In the genomic region with DNA sequence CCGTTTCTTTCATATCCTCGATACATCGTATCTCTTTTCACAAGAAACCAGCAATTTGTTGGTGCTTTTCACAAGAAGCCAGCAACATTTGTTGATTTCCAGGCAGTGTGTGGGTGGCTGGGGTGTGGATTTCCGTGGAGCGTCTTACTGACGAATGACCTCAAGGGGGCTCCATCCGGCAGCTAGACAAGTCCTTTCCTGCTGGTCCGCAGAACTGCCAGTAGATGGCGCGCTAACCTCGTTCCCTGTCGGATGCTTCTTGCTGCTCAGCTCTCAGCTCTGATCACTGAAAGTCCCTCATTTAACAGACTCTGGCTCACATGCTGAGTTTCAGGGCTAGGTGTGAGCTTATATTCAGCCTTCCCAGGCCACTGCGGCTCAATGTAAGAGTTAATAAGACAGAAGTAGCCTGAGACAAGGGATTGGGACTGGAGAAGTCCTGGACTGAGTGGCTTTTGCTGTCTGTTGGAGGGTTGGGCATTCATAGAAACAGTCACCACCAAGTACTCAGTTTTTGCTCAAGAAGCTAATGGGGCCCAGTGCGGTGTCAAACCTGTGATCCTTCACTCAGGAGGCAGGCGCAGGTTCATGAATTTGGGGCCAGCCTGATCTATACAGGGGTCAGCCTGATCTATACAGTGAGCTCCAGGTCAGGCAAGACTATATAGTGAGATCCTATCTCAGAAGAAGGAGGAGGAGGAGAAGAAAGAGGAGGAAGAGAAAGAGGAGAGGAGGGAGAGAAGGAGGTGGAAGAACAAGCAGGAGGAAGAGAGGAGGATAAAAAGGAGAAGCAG, we compare ENCODE assay signal across 7 mouse cellular contexts. TPM values are rescaled to one million over a fixed set of nuclear protein-coding genes. Genes with fewer than 3 reads are reported as not detected.
A peak's percentile ranks its signal among the peaks of the same experiment; 100 is the strongest.
DNase-seq lines count a peak whose midpoint lies in the region; ATAC-seq and TF ChIP-seq lines count a peak whose summit lies in the region.

No protein-coding gene starts in this region.

- TF ChIP-seq CTCF in gastrocnemius, adult 2 months (IDR thresholded peaks at IDR 0.05), result no peak; the same call in 1 of the 2 replicates
- peak; percentile 100 for TF ChIP-seq CTCF in small intestine, adult 2 months (IDR thresholded peaks at IDR 0.05; ENCODE audit: extremely low read depth, insufficient read length, insufficient replicate concordance, low read depth, low read length)

- ATAC-seq in intestine, embryonic 15.5 days, result peak; percentile 79
- peak; percentile 58; the same call in 1 of the 2 replicates for ATAC-seq in midbrain, embryonic 12.5 days (ENCODE audit: low FRiP score, low read depth)

- 12% methylated on average over 15 of the region's 15 CpGs for WGBS in intestine, embryonic 15.5 days
- 12% methylated on average over 15 of the region's 15 CpGs for WGBS in midbrain, embryonic 12.5 days
- 11% methylated on average over 15 of the region's 15 CpGs for WGBS in small intestine, adult 2 months

- H3K36me3 ChIP-seq in intestine, embryonic 15.5 days, result no peaks in the 10 kb centered on the region
- H3K36me3 ChIP-seq in midbrain, embryonic 12.5 days, result no peaks in the 10 kb centered on the region
- H3K36me3 ChIP-seq in small intestine, adult 2 months (ENCODE audit: control insufficient read depth, insufficient read depth, low read length), result no peaks in the 10 kb centered on the region

- peak overlapping the region; percentile 47 for H3K4me3 ChIP-seq in gastrocnemius, adult 2 months
- H3K4me3 ChIP-seq in intestine, embryonic 15.5 days (replicated peaks), result no peak overlapping the region
- no peak overlapping the region for H3K4me3 ChIP-seq in midbrain, embryonic 12.5 days
- no peak overlapping the region for H3K4me3 ChIP-seq in small intestine, adult 2 months (ENCODE audit: low read depth, low read length)

- no peak overlapping the region for H3K9ac ChIP-seq in intestine, embryonic 15.5 days
- H3K9ac ChIP-seq in midbrain, embryonic 12.5 days (replicated peaks), result no peak overlapping the region

- no peak for TF ChIP-seq POLR2A in small intestine, adult 2 months (IDR thresholded peaks at IDR 0.05; ENCODE audit: low read depth, low read length)

- H3K27ac ChIP-seq in gastrocnemius, adult 2 months, result peak overlapping the region; percentile 12; the same call in 1 of the 2 replicates
- no peak overlapping the region for H3K27ac ChIP-seq in intestine, embryonic 15.5 days
- H3K27ac ChIP-seq in midbrain, embryonic 12.5 days (replicated peaks), result no peak overlapping the region
- no peak overlapping the region for H3K27ac ChIP-seq in small intestine, adult 2 months (ENCODE audit: insufficient read depth, low read depth, low read length)

- no peaks in the 10 kb centered on the region for H3K4me1 ChIP-seq in intestine, embryonic 15.5 days (replicated peaks)
- peaks cover 21% of the 10 kb centered on the region for H3K4me1 ChIP-seq in midbrain, embryonic 12.5 days
- H3K4me1 ChIP-seq in small intestine, adult 2 months (ENCODE audit: control insufficient read depth, insufficient read depth, insufficient read length, low read length), result peaks cover 2% of the 10 kb centered on the region; the same call in 1 of the 2 replicates

- DNase-seq in adipocyte (ENCODE audit: low spot score), result peak; percentile 91
- DNase-seq in cerebellum, postnatal 4 days (ENCODE audit: low spot score in 2 of 2), result peak; percentile 86 to 89
- peak; percentile 90 for DNase-seq in gastrocnemius, adult 2 months
- peak; percentile 91 to 95 for DNase-seq in left cerebral cortex, postnatal 14 days (ENCODE audit: low spot score in 2 of 2)

- intact Hi-C loops in gastrocnemius, adult 2 months (cut with DNase I), result loop anchor here (1.0 to 5.0 kb wide), 2 partner anchors 69 to 230 kb away; a partner anchor contains a TSS
- intact Hi-C loops in left cerebral cortex, postnatal 14 days (cut with DNase I), result loop anchor here (1.0 to 2.0 kb wide), 2 partner anchors 69 to 231 kb away; no protein-coding TSS in a partner anchor

- no peak overlapping the region for H3K4me2 ChIP-seq in intestine, embryonic 15.5 days (replicated peaks)
- no peak overlapping the region for H3K4me2 ChIP-seq in midbrain, embryonic 12.5 days (replicated peaks)

- H3K9me3 ChIP-seq in intestine, embryonic 15.5 days, result no peaks in the 10 kb centered on the region
- H3K9me3 ChIP-seq in midbrain, embryonic 12.5 days, result no peaks in the 10 kb centered on the region

- peaks cover 14% of the 10 kb centered on the region for H3K27me3 ChIP-seq in intestine, embryonic 15.5 days (replicated peaks)
- H3K27me3 ChIP-seq in midbrain, embryonic 12.5 days, result peaks cover 69% of the 10 kb centered on the region
- H3K27me3 ChIP-seq in small intestine, adult 2 months (ENCODE audit: control insufficient read depth, insufficient read depth, low read length), result 0 out of 2 replicates have a peak, but pooled peaks cover 4% of the 10 kb centered on the region

RNA-seq across cellular contexts. Expression of a gene that starts 19.0 kb away (rescaled TPM):
- under 1 TPM; 0.18 to 0.28 TPM for total RNA-seq in gastrocnemius, adult 2 months (2021)
- 4.1 and 4.5 TPM in 2 replicates for polyA plus RNA-seq in intestine, embryonic 15.5 days (2015; fragmentation: Nextera tagmentation; extraction: Ambion mirVana)
- total RNA-seq in left cerebral cortex, postnatal 14 days (2021), result 1 to 10 TPM; 1.5 to 1.8 TPM
- 0.69 and 1.1 TPM in 2 replicates for polyA plus RNA-seq in midbrain, embryonic 12.5 days (2016; fragmentation: Nextera tagmentation; extraction: Ambion mirVana)
- polyA plus RNA-seq in small intestine, adult 2 months (2012; rRNA removed), result 4.6 and 8.2 TPM in 2 replicates

RNA-seq across cellular contexts. Expression of a gene that starts 54.3 kb away (rescaled TPM):
- total RNA-seq in gastrocnemius, adult 2 months (2021), result not detected
- polyA plus RNA-seq in intestine, embryonic 15.5 days (2015; fragmentation: Nextera tagmentation; extraction: Ambion mirVana), result not detected in 2 replicates
- not detected for total RNA-seq in left cerebral cortex, postnatal 14 days (2021)
- polyA plus RNA-seq in midbrain, embryonic 12.5 days (2016; fragmentation: Nextera tagmentation; extraction: Ambion mirVana), result 38.0 and 38.8 TPM in 2 replicates
- not detected in 2 replicates for polyA plus RNA-seq in small intestine, adult 2 months (2012; rRNA removed)

Comparison
In these comparisons a context has a peak if more than half of its experiments do, and no peak if none do; other contexts are left out.
1. RNA of a gene that starts 54.3 kb away (polyA plus RNA-seq): 38.0 to 38.8 TPM in midbrain, embryonic 12.5 days; not detected in intestine, embryonic 15.5 days and not detected in small intestine, adult 2 months; every median in the first group is over 10 times any median in the second.
2. Peak in every context shown above with its lines, with median percentiles within 50 percentile points of each other: DNase-seq.